Mouse (Mus musculus): ENCODE measurements around the gene Ptprm. TPM values are rescaled to one million over a fixed set of nuclear protein-coding genes. Genes with fewer than 3 reads are reported as not detected.

Gene Ptprm
- polyA plus RNA-seq, 1 experiment from 2014 or later: 15.8 TPM

- no peak for ATAC-seq (replicated peaks; ENCODE audit: insufficient number of reproducible peaks, insufficient read depth, low FRiP score, low read depth)
- Histone ChIP-seq H3K27ac (no peak overlapping the region), H3K27me3 (no peaks in the 10 kb centered on the region), H3K9ac (no peak overlapping the region), H3K36me3 (no peaks in the 10 kb centered on the region), H3K9me3 (replicated peaks) (no peaks in the 10 kb centered on the region), H3K4me1 (replicated peaks) (no peaks in the 10 kb centered on the region), H3K4me3 (no peak overlapping the region), H3K4me2 (no peak overlapping the region)
- WGBS: 81% methylated on average over 5 of the region's 5 CpGs
Measured at GRCm38 (mm10) chr17:67090997-67091396, 263.3 kb downstream of the Ptprm start.

GRCm38 (mm10) chr17:67090153-67090552 lies 264.1 kb downstream of the Ptprm start:
- H3K4me1 ChIP-seq (replicated peaks): peaks cover under 1% of the 10 kb centered on the region; the same call in 1 of the 2 replicates
- H3K36me3 ChIP-seq: no peaks in the 10 kb centered on the region
- 75% methylated on average over 7 of the region's 7 CpGs for WGBS
- no peak overlapping the region for H3K9ac ChIP-seq
- H3K27ac ChIP-seq: no peak overlapping the region
- no peak for ATAC-seq (replicated peaks; ENCODE audit: insufficient number of reproducible peaks, insufficient read depth, low FRiP score, low read depth)
- H3K27me3 ChIP-seq: no peaks in the 10 kb centered on the region
- no peak overlapping the region for H3K4me2 ChIP-seq
- no peaks in the 10 kb centered on the region for H3K9me3 ChIP-seq (replicated peaks)
- H3K4me3 ChIP-seq: no peak overlapping the region

GRCm38 (mm10) chr17:67089611-67090010 lies 264.6 kb downstream of the Ptprm start:
- Histone ChIP-seq H3K27me3 (no peaks in the 10 kb centered on the region), H3K36me3 (no peaks in the 10 kb centered on the region), H3K4me1 (replicated peaks) (peaks cover 6% of the 10 kb centered on the region), H3K4me2 (no peak overlapping the region), H3K4me3 (no peak overlapping the region), H3K9ac (no peak overlapping the region), H3K9me3 (replicated peaks) (no peaks in the 10 kb centered on the region), H3K27ac (no peak overlapping the region)
- 74% methylated on average over 3 of the region's 3 CpGs for WGBS
- ATAC-seq (replicated peaks; ENCODE audit: insufficient number of reproducible peaks, insufficient read depth, low FRiP score, low read depth): no peak

GRCm38 (mm10) chr17:67087585-67087984 lies 266.7 kb downstream of the Ptprm start:
- Histone ChIP-seq H3K9me3 (replicated peaks) (no peaks in the 10 kb centered on the region), H3K27ac (no peak overlapping the region), H3K27me3 (no peaks in the 10 kb centered on the region), H3K4me3 (no peak overlapping the region), H3K36me3 (no peaks in the 10 kb centered on the region), H3K4me2 (no peak overlapping the region), H3K9ac (no peak overlapping the region), H3K4me1 (replicated peaks) (peaks cover 15% of the 10 kb centered on the region)
- no peak for ATAC-seq (replicated peaks; ENCODE audit: insufficient number of reproducible peaks, insufficient read depth, low FRiP score, low read depth)
- WGBS: 51% methylated on average over 5 of the region's 5 CpGs

GRCm38 (mm10) chr17:67086811-67087210 lies 267.4 kb downstream of the Ptprm start:
- Histone ChIP-seq H3K9ac (no peak overlapping the region), H3K4me1 (replicated peaks) (peaks cover 15% of the 10 kb centered on the region), H3K4me3 (no peak overlapping the region), H3K9me3 (replicated peaks) (no peaks in the 10 kb centered on the region), H3K4me2 (no peak overlapping the region), H3K36me3 (no peaks in the 10 kb centered on the region), H3K27me3 (no peaks in the 10 kb centered on the region), H3K27ac (no peak overlapping the region)
- no peak for ATAC-seq (replicated peaks; ENCODE audit: insufficient number of reproducible peaks, insufficient read depth, low FRiP score, low read depth)
- 69% methylated on average over 2 of the region's 2 CpGs for WGBS

GRCm38 (mm10) chr17:67084501-67084900 lies 269.8 kb downstream of the Ptprm start:
- no peak for ATAC-seq (replicated peaks; ENCODE audit: insufficient number of reproducible peaks, insufficient read depth, low FRiP score, low read depth)
- Histone ChIP-seq H3K4me2 (no peak overlapping the region), H3K9ac (no peak overlapping the region), H3K4me1 (replicated peaks) (peaks cover 18% of the 10 kb centered on the region), H3K4me3 (no peak overlapping the region), H3K36me3 (no peaks in the 10 kb centered on the region), H3K9me3 (replicated peaks) (no peaks in the 10 kb centered on the region), H3K27me3 (no peaks in the 10 kb centered on the region), H3K27ac (no peak overlapping the region)
- 54% methylated on average over 4 of the region's 4 CpGs for WGBS

GRCm38 (mm10) chr17:67084093-67084492 lies 270.2 kb downstream of the Ptprm start:
- no peaks in the 10 kb centered on the region for H3K9me3 ChIP-seq (replicated peaks)
- H3K4me1 ChIP-seq (replicated peaks): peaks cover 20% of the 10 kb centered on the region
- H3K4me3 ChIP-seq: no peak overlapping the region
- H3K27ac ChIP-seq: no peak overlapping the region
- no peaks in the 10 kb centered on the region for H3K27me3 ChIP-seq
- ATAC-seq (replicated peaks; ENCODE audit: insufficient number of reproducible peaks, insufficient read depth, low FRiP score, low read depth): no peak
- WGBS: 48% methylated on average over 5 of the region's 5 CpGs
- no peak overlapping the region for H3K4me2 ChIP-seq
- H3K36me3 ChIP-seq: no peaks in the 10 kb centered on the region
- no peak overlapping the region for H3K9ac ChIP-seq

GRCm38 (mm10) chr17:67079570-67079969 lies 274.7 kb downstream of the Ptprm start:
- ATAC-seq (replicated peaks; ENCODE audit: insufficient number of reproducible peaks, insufficient read depth, low FRiP score, low read depth): no peak
- no peak overlapping the region for H3K9ac ChIP-seq
- 69% methylated on average over 1 of the region's 1 CpGs for WGBS

GRCm38 (mm10) chr17:67073580-67073979 lies 280.7 kb downstream of the Ptprm start:
- Histone ChIP-seq H3K4me2 (no peak overlapping the region), H3K27me3 (no peaks in the 10 kb centered on the region), H3K9ac (no peak overlapping the region), H3K27ac (no peak overlapping the region), H3K4me1 (replicated peaks) (peaks cover 16% of the 10 kb centered on the region), H3K4me3 (no peak overlapping the region), H3K36me3 (no peaks in the 10 kb centered on the region), H3K9me3 (replicated peaks) (no peaks in the 10 kb centered on the region)
- no peak for ATAC-seq (replicated peaks; ENCODE audit: insufficient number of reproducible peaks, insufficient read depth, low FRiP score, low read depth)
- 40% methylated on average over 4 of the region's 4 CpGs for WGBS

More at GRCm38 (mm10) chr17:67079570-67079969, 274.7 kb downstream of the Ptprm start:
- Histone ChIP-seq H3K27me3 (no peaks in the 10 kb centered on the region), H3K4me2 (no peak overlapping the region), H3K36me3 (no peaks in the 10 kb centered on the region), H3K9me3 (replicated peaks) (no peaks in the 10 kb centered on the region), H3K27ac (no peak overlapping the region), H3K4me3 (no peak overlapping the region), H3K4me1 (replicated peaks) (peaks cover 13% of the 10 kb centered on the region)

- Histone ChIP-seq H3K36me3 (no peaks in the 10 kb centered on the region), H3K4me1 (replicated peaks) (peaks cover 16% of the 10 kb centered on the region), H3K27ac (no peak overlapping the region), H3K9me3 (replicated peaks) (no peaks in the 10 kb centered on the region), H3K27me3 (no peaks in the 10 kb centered on the region), H3K4me2 (no peak overlapping the region), H3K9ac (no peak overlapping the region), H3K4me3 (no peak overlapping the region)
- ATAC-seq (replicated peaks; ENCODE audit: insufficient number of reproducible peaks, insufficient read depth, low FRiP score, low read depth): no peak
- 67% methylated on average over 6 of the region's 6 CpGs for WGBS
Measured at GRCm38 (mm10) chr17:67073139-67073538, 281.1 kb downstream of the Ptprm start.

GRCm38 (mm10) chr17:67071231-67072009 lies 282.8 kb downstream of the Ptprm start:
- Histone ChIP-seq H3K4me1 (replicated peaks) (peaks cover 16% of the 10 kb centered on the region), H3K4me3 (no peak overlapping the region), H3K27me3 (no peaks in the 10 kb centered on the region), H3K4me2 (no peak overlapping the region), H3K9me3 (replicated peaks) (no peaks in the 10 kb centered on the region), H3K27ac (no peak overlapping the region), H3K36me3 (no peaks in the 10 kb centered on the region), H3K9ac (no peak overlapping the region)
- WGBS: 65% methylated on average over 7 of the region's 7 CpGs
- ATAC-seq (replicated peaks; ENCODE audit: insufficient number of reproducible peaks, insufficient read depth, low FRiP score, low read depth): no peak; the same call in 1 of the 2 replicates

GRCm38 (mm10) chr17:67063611-67064010 lies 290.6 kb downstream of the Ptprm start:
- no peak overlapping the region for H3K27ac ChIP-seq
- no peaks in the 10 kb centered on the region for H3K9me3 ChIP-seq (replicated peaks)
- WGBS: 59% methylated on average over 5 of the region's 5 CpGs
- no peaks in the 10 kb centered on the region for H3K36me3 ChIP-seq
- H3K4me1 ChIP-seq (replicated peaks): no peaks in the 10 kb centered on the region
- H3K27me3 ChIP-seq: no peaks in the 10 kb centered on the region
- no peak for ATAC-seq (replicated peaks; ENCODE audit: insufficient number of reproducible peaks, insufficient read depth, low FRiP score, low read depth)
- H3K9ac ChIP-seq: no peak overlapping the region
- H3K4me3 ChIP-seq: no peak overlapping the region
- H3K4me2 ChIP-seq: no peak overlapping the region
